Comparison of ENCODE assay signal across 22 mouse cellular contexts in genomic region chr6:29053181-29053580, GRCm38 (mm10). TPM values are rescaled to one million over a fixed set of nuclear protein-coding genes. Genes with fewer than 3 reads are reported as not detected.
"Had no signal": no experiment of that assay in that cellular context is flagged by ENCODE, and none has a peak within 500 bp of the region (broad histone marks: within the 10 kb centered on the region; RNA-seq: fewer than 3 reads in every experiment).

No protein-coding gene starts in this region.

- H3K27me3 ChIP-seq: liver, embryonic 15.5 days; lung, embryonic 15.5 days; neural tube, embryonic 12.5 days; stomach, embryonic 15.5 days had no signal

- ATAC-seq: liver, postnatal 0 days; lung, postnatal 0 days; midbrain, embryonic 16.5 days had no signal

- H3K4me2 ChIP-seq: liver, embryonic 15.5 days; lung, embryonic 15.5 days; midbrain, embryonic 11.5 days; neural tube, embryonic 12.5 days; stomach, embryonic 15.5 days had no signal

- H3K4me1 ChIP-seq: liver, embryonic 15.5 days; lung, embryonic 15.5 days; megakaryocyte, embryonic 14.5 days; stomach, embryonic 15.5 days had no signal

- H3K4me3 ChIP-seq: liver, embryonic 15.5 days; lung, embryonic 15.5 days; megakaryocyte, embryonic 14.5 days; neural tube, embryonic 12.5 days; stomach, embryonic 15.5 days had no signal

- H3K9ac ChIP-seq: liver, embryonic 15.5 days; liver, postnatal 0 days; lung, embryonic 15.5 days; neural tube, embryonic 12.5 days; stomach, embryonic 15.5 days had no signal

- H3K9me3 ChIP-seq: liver, embryonic 15.5 days; lung, embryonic 15.5 days; neural tube, embryonic 12.5 days; stomach, embryonic 15.5 days had no signal

- H3K36me3 ChIP-seq: liver, embryonic 15.5 days; lung, embryonic 15.5 days; neural tube, embryonic 12.5 days; stomach, embryonic 15.5 days had no signal

- H3K27ac ChIP-seq: liver, embryonic 15.5 days; lung, embryonic 15.5 days; macrophage; neural tube, embryonic 12.5 days; stomach, embryonic 15.5 days; stomach, postnatal 0 days had no signal

- DNase-seq: liver, postnatal 0 days; lung, adult 2 months; lung, postnatal 14 days; lung, postnatal 36 days; right cerebral cortex, postnatal 14 days; thymus, adult 2 months; thymus, postnatal 25 days; thymus, postnatal 4 days had no signal

RNA-seq across cellular contexts. Expression of gene Lep, which starts 6.8 kb away (rescaled TPM):
- total RNA-seq: megakaryocyte progenitor cell, adult 5-6 weeks; monocyte, adult 5-6 weeks; neutrophil, adult 5-6 weeks had no signal
- polyA plus RNA-seq: liver, embryonic 15.5 days; liver, postnatal 0 days; lung, embryonic 15.5 days; lung, postnatal 0 days; macrophage; midbrain, embryonic 11.5 days; midbrain, embryonic 14.5 days; midbrain, embryonic 16.5 days; neural tube, embryonic 12.5 days; stomach, embryonic 15.5 days; stomach, postnatal 0 days had no signal
